In genomic region chr8:126920845-126921244, GRCm38 (mm10) we compare ENCODE assay signal across 8 mouse cellular contexts. TPM values are rescaled to one million over a fixed set of nuclear protein-coding genes. Genes with fewer than 3 reads are reported as not detected.
DNase-seq lines count a peak whose midpoint lies in the region; ATAC-seq and TF ChIP-seq lines count a peak whose summit lies in the region.

No protein-coding gene starts in this region.

- peak; percentile 84 for ATAC-seq in embryonic facial prominence, embryonic 14.5 days (ENCODE audit: low read depth)
- peak; percentile 81 for ATAC-seq in kidney, embryonic 14.5 days (ENCODE audit: low FRiP score, low TSS enrichment)
- peak; percentile 85 for ATAC-seq in limb, embryonic 14.5 days (ENCODE audit: low FRiP score, low read depth)
- ATAC-seq in midbrain, embryonic 16.5 days = peak; percentile 88
- peak; percentile 69 for ATAC-seq in stomach, embryonic 14.5 days (ENCODE audit: insufficient number of reproducible peaks, insufficient read depth, low FRiP score, low read depth)

- no peak for TF ChIP-seq POLR2A in limb, embryonic 14.5 days (IDR thresholded peaks at IDR 0.05; ENCODE audit: borderline replicate concordance, extremely low read depth, insufficient read depth, insufficient read length)

- 0 out of 2 replicates have a peak overlapping the region, but pooled peaks have one; percentile 34 for H3K27ac ChIP-seq in embryonic facial prominence, embryonic 14.5 days (replicated peaks; ENCODE audit: low read depth, low read length)
- H3K27ac ChIP-seq in heart, embryonic 10.5 days = peak overlapping the region; percentile 80; the same call in 1 of the 2 replicates
- peak overlapping the region; percentile 9; the same call in 1 of the 2 replicates for H3K27ac ChIP-seq in kidney, embryonic 14.5 days (ENCODE audit: low read depth, low read length)
- no peak overlapping the region for H3K27ac ChIP-seq in limb, embryonic 14.5 days (replicated peaks; ENCODE audit: low read depth, low read length)
- H3K27ac ChIP-seq in midbrain, embryonic 16.5 days (ENCODE audit: low read length) = 0 out of 2 replicates have a peak overlapping the region, but pooled peaks have one; percentile 41
- H3K27ac ChIP-seq in stomach, embryonic 14.5 days (ENCODE audit: low read length) = no peak overlapping the region

- no peak overlapping the region for H3K4me2 ChIP-seq in embryonic facial prominence, embryonic 14.5 days (ENCODE audit: low read depth, low read length)
- H3K4me2 ChIP-seq in kidney, embryonic 14.5 days (replicated peaks; ENCODE audit: low read depth, low read length) = no peak overlapping the region
- no peak overlapping the region for H3K4me2 ChIP-seq in limb, embryonic 14.5 days (replicated peaks; ENCODE audit: low read depth, low read length, severe bottlenecking)
- no peak overlapping the region for H3K4me2 ChIP-seq in midbrain, embryonic 16.5 days (ENCODE audit: low read length)
- no peak overlapping the region for H3K4me2 ChIP-seq in stomach, embryonic 14.5 days (replicated peaks; ENCODE audit: low read depth, low read length)

- H3K9me3 ChIP-seq in embryonic facial prominence, embryonic 14.5 days (ENCODE audit: control insufficient read depth, low read length) = no peaks in the 10 kb centered on the region
- no peaks in the 10 kb centered on the region for H3K9me3 ChIP-seq in heart, embryonic 10.5 days
- no peaks in the 10 kb centered on the region for H3K9me3 ChIP-seq in kidney, embryonic 14.5 days (ENCODE audit: control insufficient read depth, low read length)
- H3K9me3 ChIP-seq in limb, embryonic 14.5 days (ENCODE audit: control insufficient read depth, low read length) = no peaks in the 10 kb centered on the region
- no peaks in the 10 kb centered on the region for H3K9me3 ChIP-seq in midbrain, embryonic 16.5 days (replicated peaks; ENCODE audit: control insufficient read depth, low read length, poor library complexity, severe bottlenecking)
- no peaks in the 10 kb centered on the region for H3K9me3 ChIP-seq in stomach, embryonic 14.5 days (ENCODE audit: control insufficient read depth, low read depth, low read length)

- 0 out of 2 replicates have a peak overlapping the region, but pooled peaks have one; percentile 15 for H3K9ac ChIP-seq in embryonic facial prominence, embryonic 14.5 days (ENCODE audit: low read depth, low read length)
- H3K9ac ChIP-seq in kidney, embryonic 14.5 days (ENCODE audit: low read depth, low read length) = no peak overlapping the region
- H3K9ac ChIP-seq in limb, embryonic 14.5 days (ENCODE audit: low read depth, low read length, severe bottlenecking) = no peak overlapping the region
- H3K9ac ChIP-seq in midbrain, embryonic 16.5 days (ENCODE audit: low read depth, low read length) = peak overlapping the region; percentile 7; the same call in 1 of the 2 replicates
- H3K9ac ChIP-seq in stomach, embryonic 14.5 days (replicated peaks; ENCODE audit: low read depth, low read length) = no peak overlapping the region

- no peak overlapping the region for H3K4me3 ChIP-seq in embryonic facial prominence, embryonic 14.5 days (ENCODE audit: low read depth, low read length)
- no peak overlapping the region for H3K4me3 ChIP-seq in heart, embryonic 10.5 days
- no peak overlapping the region for H3K4me3 ChIP-seq in kidney, embryonic 14.5 days (ENCODE audit: low read length)
- no peak overlapping the region for H3K4me3 ChIP-seq in limb, embryonic 14.5 days (replicated peaks; ENCODE audit: low read length)
- no peak overlapping the region for H3K4me3 ChIP-seq in midbrain, embryonic 16.5 days (ENCODE audit: low read depth, low read length)
- no peak overlapping the region for H3K4me3 ChIP-seq in stomach, embryonic 14.5 days (ENCODE audit: low read depth, low read length)

- WGBS in embryonic facial prominence, embryonic 14.5 days = 20% methylated on average over 3 of the region's 3 CpGs
- 28% methylated on average over 3 of the region's 3 CpGs for WGBS in heart, embryonic 10.5 days
- 14% methylated on average over 3 of the region's 3 CpGs for WGBS in kidney, embryonic 14.5 days
- 20% methylated on average over 3 of the region's 3 CpGs for WGBS in limb, embryonic 14.5 days
- 21% methylated on average over 3 of the region's 3 CpGs for WGBS in midbrain, embryonic 16.5 days
- 14% methylated on average over 3 of the region's 3 CpGs for WGBS in stomach, embryonic 14.5 days

- H3K4me1 ChIP-seq in embryonic facial prominence, embryonic 14.5 days (ENCODE audit: control insufficient read depth, insufficient read depth, low read length) = peaks cover 10% of the 10 kb centered on the region
- H3K4me1 ChIP-seq in heart, embryonic 10.5 days = peaks cover 32% of the 10 kb centered on the region
- H3K4me1 ChIP-seq in kidney, embryonic 14.5 days (ENCODE audit: control insufficient read depth, insufficient read depth, low read length) = peaks cover 10% of the 10 kb centered on the region
- H3K4me1 ChIP-seq in limb, embryonic 14.5 days (ENCODE audit: control insufficient read depth, insufficient read depth, low read length) = 0 out of 2 replicates have a peak, but pooled peaks cover 6% of the 10 kb centered on the region
- peaks cover 4% of the 10 kb centered on the region; the same call in 1 of the 2 replicates for H3K4me1 ChIP-seq in midbrain, embryonic 16.5 days (ENCODE audit: control insufficient read depth, insufficient read depth, low read length)
- peaks cover 6% of the 10 kb centered on the region; the same call in 1 of the 2 replicates for H3K4me1 ChIP-seq in stomach, embryonic 14.5 days (ENCODE audit: control insufficient read depth, insufficient read depth, low read length)

- DNase-seq in 416B (ENCODE audit: low read depth) = peak; percentile 87
- DNase-seq in adrenal gland, postnatal 14 days = peak; percentile 88
- DNase-seq in embryonic facial prominence, embryonic 14.5 days (ENCODE audit: low spot score) = peak; percentile 92
- DNase-seq in heart, embryonic 10.5 days (ENCODE audit: low spot score) = no peak
- DNase-seq in limb, embryonic 14.5 days (ENCODE audit: low spot score) = peak; percentile 84

- H3K27me3 ChIP-seq in embryonic facial prominence, embryonic 14.5 days (replicated peaks; ENCODE audit: control insufficient read depth, insufficient read depth, low read length) = no peaks in the 10 kb centered on the region
- H3K27me3 ChIP-seq in heart, embryonic 10.5 days (ENCODE audit: insufficient read depth, poor library complexity, severe bottlenecking) = no peaks in the 10 kb centered on the region
- H3K27me3 ChIP-seq in kidney, embryonic 14.5 days (ENCODE audit: control insufficient read depth, insufficient read depth, low read length) = no peaks in the 10 kb centered on the region
- H3K27me3 ChIP-seq in limb, embryonic 14.5 days (ENCODE audit: control insufficient read depth, insufficient read depth, low read length) = no peaks in the 10 kb centered on the region
- no peaks in the 10 kb centered on the region for H3K27me3 ChIP-seq in midbrain, embryonic 16.5 days (ENCODE audit: control insufficient read depth, insufficient read depth, low read depth, low read length)
- H3K27me3 ChIP-seq in stomach, embryonic 14.5 days (ENCODE audit: control insufficient read depth, insufficient read depth, low read length) = no peaks in the 10 kb centered on the region

- H3K36me3 ChIP-seq in embryonic facial prominence, embryonic 14.5 days (ENCODE audit: control insufficient read depth, insufficient read depth, low read length) = no peaks in the 10 kb centered on the region
- H3K36me3 ChIP-seq in heart, embryonic 10.5 days = peaks cover 3% of the 10 kb centered on the region; the same call in 1 of the 2 replicates
- peaks cover 2% of the 10 kb centered on the region; the same call in 1 of the 2 replicates for H3K36me3 ChIP-seq in kidney, embryonic 14.5 days (ENCODE audit: control insufficient read depth, insufficient read depth, low read length)
- H3K36me3 ChIP-seq in limb, embryonic 14.5 days (ENCODE audit: control insufficient read depth, insufficient read depth, low read length) = peaks cover 11% of the 10 kb centered on the region; the same call in 1 of the 2 replicates
- H3K36me3 ChIP-seq in midbrain, embryonic 16.5 days (ENCODE audit: control insufficient read depth, insufficient read depth, low read length) = no peaks in the 10 kb centered on the region
- H3K36me3 ChIP-seq in stomach, embryonic 14.5 days (ENCODE audit: control insufficient read depth, insufficient read depth, low read length) = no peaks in the 10 kb centered on the region

RNA-seq across cellular contexts. Expression of gene Tomm20, which starts 24.8 kb away (rescaled TPM):
- total RNA-seq in adrenal gland, postnatal 14 days (2021) = 206 and 229 TPM in 2 replicates
- polyA plus RNA-seq in embryonic facial prominence, embryonic 14.5 days (2014; fragmentation: Nextera tagmentation; extraction: Ambion mirVana) = 200 and 217 TPM in 2 replicates
- 276 and 307 TPM in 2 replicates for polyA plus RNA-seq in heart, embryonic 10.5 days (2016; fragmentation: Nextera tagmentation; extraction: Ambion mirVana)
- 262 and 292 TPM in 2 replicates for polyA plus RNA-seq in kidney, embryonic 14.5 days (2014; fragmentation: Nextera tagmentation; extraction: Ambion mirVana)
- polyA plus RNA-seq in limb, embryonic 14.5 days (2012; rRNA removed) = 75.8 and 251 TPM in 2 replicates
- polyA plus RNA-seq in limb, embryonic 14.5 days (2014; fragmentation: Nextera tagmentation; extraction: Ambion mirVana) = 208 and 210 TPM in 2 replicates
- polyA plus RNA-seq in midbrain, embryonic 16.5 days (2015; fragmentation: Nextera tagmentation; extraction: Ambion mirVana) = 208 and 220 TPM in 2 replicates
- 200 and 202 TPM in 2 replicates for polyA plus RNA-seq in stomach, embryonic 14.5 days (2014; fragmentation: Nextera tagmentation; extraction: Ambion mirVana)

RNA-seq across cellular contexts. Expression of gene Rbm34, which starts 50.0 kb away (rescaled TPM):
- total RNA-seq in adrenal gland, postnatal 14 days (2021) = 14.1 and 16.0 TPM in 2 replicates
- polyA plus RNA-seq in embryonic facial prominence, embryonic 14.5 days (2014; fragmentation: Nextera tagmentation; extraction: Ambion mirVana) = 20.3 and 22.7 TPM in 2 replicates
- polyA plus RNA-seq in heart, embryonic 10.5 days (2016; fragmentation: Nextera tagmentation; extraction: Ambion mirVana) = 14.0 and 25.0 TPM in 2 replicates
- 28.7 and 33.0 TPM in 2 replicates for polyA plus RNA-seq in kidney, embryonic 14.5 days (2014; fragmentation: Nextera tagmentation; extraction: Ambion mirVana)
- polyA plus RNA-seq in limb, embryonic 14.5 days (2012; rRNA removed) = 7.3 and 12.8 TPM in 2 replicates
- polyA plus RNA-seq in limb, embryonic 14.5 days (2014; fragmentation: Nextera tagmentation; extraction: Ambion mirVana) = 25.4 and 25.9 TPM in 2 replicates
- 21.4 and 26.2 TPM in 2 replicates for polyA plus RNA-seq in midbrain, embryonic 16.5 days (2015; fragmentation: Nextera tagmentation; extraction: Ambion mirVana)
- polyA plus RNA-seq in stomach, embryonic 14.5 days (2014; fragmentation: Nextera tagmentation; extraction: Ambion mirVana) = 25.0 and 25.1 TPM in 2 replicates

Comparison
In these comparisons a context has a peak if more than half of its experiments do, and no peak if none do; other contexts are left out.
1. H3K27ac ChIP-seq: peak in embryonic facial prominence, embryonic 14.5 days (single experiment), heart, embryonic 10.5 days (single experiment), kidney, embryonic 14.5 days (single experiment) and midbrain, embryonic 16.5 days (single experiment); none in limb, embryonic 14.5 days (single experiment) and stomach, embryonic 14.5 days (single experiment).
2. H3K9ac ChIP-seq: peak in embryonic facial prominence, embryonic 14.5 days (single experiment) and midbrain, embryonic 16.5 days (single experiment); none in kidney, embryonic 14.5 days (single experiment), limb, embryonic 14.5 days (single experiment) and stomach, embryonic 14.5 days (single experiment).
3. Peak in every context shown above with its lines, with median percentiles within 50 percentile points of each other: ATAC-seq.